Comparison of ENCODE assay signal across 9 mouse cellular contexts in genomic region chr15:85208332-85208731, GRCm38 (mm10). TPM values are rescaled to one million over a fixed set of nuclear protein-coding genes. Genes with fewer than 3 reads are reported as not detected.
A peak's percentile ranks its signal among the peaks of the same experiment; 100 is the strongest.
DNase-seq lines count a peak whose midpoint lies in the region; ATAC-seq and TF ChIP-seq lines count a peak whose summit lies in the region.
"Had no signal": no experiment of that assay in that cellular context is flagged by ENCODE, and none has a peak within 500 bp of the region (broad histone marks: within the 10 kb centered on the region; RNA-seq: fewer than 3 reads in every experiment).

No protein-coding gene starts in this region.

- no peak for DNase-seq in liver, embryonic 11.5 days (ENCODE audit: low spot score)
- DNase-seq in liver, postnatal 0 days, result no peak
- DNase-seq in embryonic facial prominence, embryonic 14.5 days (ENCODE audit: low spot score), result peak; percentile 58
- DNase-seq in hindbrain, postnatal 0 days (ENCODE audit: low spot score), result peak; percentile 45
- no peak for DNase-seq in left cerebral cortex, postnatal 4 days
- DNase-seq in cerebellum, postnatal 10 days, result no peak

- H3K9me3 ChIP-seq in liver, embryonic 11.5 days (ENCODE audit: control insufficient read depth, low read length), result peaks cover 4% of the 10 kb centered on the region; the same call in 1 of the 2 replicates
- H3K9me3 ChIP-seq in liver, postnatal 0 days (ENCODE audit: low read length), result no peaks in the 10 kb centered on the region
- H3K9me3 ChIP-seq in embryonic facial prominence, embryonic 14.5 days (ENCODE audit: control insufficient read depth, low read length), result no peaks in the 10 kb centered on the region
- H3K9me3 ChIP-seq in hindbrain, postnatal 0 days (ENCODE audit: low read length), result no peaks in the 10 kb centered on the region
- no peaks in the 10 kb centered on the region for H3K9me3 ChIP-seq in neural tube, embryonic 13.5 days

- peak overlapping the region; percentile 16; the same call in 1 of the 2 replicates for H3K4me3 ChIP-seq in liver, embryonic 11.5 days (ENCODE audit: low read depth, low read length)
- H3K4me3 ChIP-seq in liver, postnatal 0 days (ENCODE audit: low read depth, low read length), result no peak overlapping the region
- peak overlapping the region; percentile 71 for H3K4me3 ChIP-seq in embryonic facial prominence, embryonic 14.5 days (ENCODE audit: low read depth, low read length)
- H3K4me3 ChIP-seq in hindbrain, postnatal 0 days (ENCODE audit: low read length), result peak overlapping the region; percentile 19
- peak overlapping the region; percentile 57; the same call in 1 of the 2 replicates for H3K4me3 ChIP-seq in neural tube, embryonic 13.5 days
- H3K4me3 ChIP-seq: myocyte had no signal

- no peak for ATAC-seq in liver, embryonic 11.5 days (replicated peaks; ENCODE audit: low FRiP score)
- no peak for ATAC-seq in liver, postnatal 0 days
- no peak for ATAC-seq in embryonic facial prominence, embryonic 14.5 days (ENCODE audit: low read depth)
- no peak for ATAC-seq in hindbrain, postnatal 0 days
- ATAC-seq in neural tube, embryonic 13.5 days (ENCODE audit: low read depth), result no peak
- ATAC-seq in inflammation-experienced regulatory T-cells, adult 6 months, result no peak

- peaks cover 10% of the 10 kb centered on the region for H3K4me1 ChIP-seq in liver, embryonic 11.5 days (replicated peaks; ENCODE audit: control insufficient read depth, insufficient read depth, low read length)
- peaks cover 6% of the 10 kb centered on the region for H3K4me1 ChIP-seq in liver, postnatal 0 days (ENCODE audit: insufficient read depth)
- peaks cover 20% of the 10 kb centered on the region; the same call in 1 of the 2 replicates for H3K4me1 ChIP-seq in embryonic facial prominence, embryonic 14.5 days (ENCODE audit: control insufficient read depth, insufficient read depth, low read length)
- H3K4me1 ChIP-seq in hindbrain, postnatal 0 days (ENCODE audit: insufficient read depth, low read length), result 0 out of 2 replicates have a peak, but pooled peaks cover 2% of the 10 kb centered on the region
- peaks cover 30% of the 10 kb centered on the region for H3K4me1 ChIP-seq in neural tube, embryonic 13.5 days (replicated peaks)

- peaks cover 24% of the 10 kb centered on the region for H3K27me3 ChIP-seq in liver, embryonic 11.5 days (replicated peaks; ENCODE audit: control insufficient read depth, insufficient read depth, low read length)
- H3K27me3 ChIP-seq in liver, postnatal 0 days (ENCODE audit: insufficient read depth, low read length), result peaks cover 9% of the 10 kb centered on the region; the same call in 1 of the 2 replicates
- no peaks in the 10 kb centered on the region for H3K27me3 ChIP-seq in embryonic facial prominence, embryonic 14.5 days (replicated peaks; ENCODE audit: control insufficient read depth, insufficient read depth, low read length)
- no peaks in the 10 kb centered on the region for H3K27me3 ChIP-seq in hindbrain, postnatal 0 days (ENCODE audit: insufficient read depth, low read length)
- H3K27me3 ChIP-seq in neural tube, embryonic 13.5 days, result 0 out of 2 replicates have a peak, but pooled peaks cover 2% of the 10 kb centered on the region

- H3K36me3 ChIP-seq in liver, embryonic 11.5 days (ENCODE audit: control insufficient read depth, insufficient read depth, low read length), result no peaks in the 10 kb centered on the region
- H3K36me3 ChIP-seq in liver, postnatal 0 days (replicated peaks; ENCODE audit: insufficient read depth, low read length), result no peaks in the 10 kb centered on the region
- peaks cover 37% of the 10 kb centered on the region; the same call in 1 of the 2 replicates for H3K36me3 ChIP-seq in embryonic facial prominence, embryonic 14.5 days (ENCODE audit: control insufficient read depth, insufficient read depth, low read length)
- H3K36me3 ChIP-seq in hindbrain, postnatal 0 days (ENCODE audit: insufficient read depth, low read length), result no peaks in the 10 kb centered on the region
- no peaks in the 10 kb centered on the region for H3K36me3 ChIP-seq in neural tube, embryonic 13.5 days

- 9% methylated on average over 10 of the region's 10 CpGs for WGBS in liver, embryonic 11.5 days
- 31% methylated on average over 10 of the region's 10 CpGs for WGBS in liver, postnatal 0 days (ENCODE audit: insufficient replicate concordance)
- WGBS in embryonic facial prominence, embryonic 14.5 days, result 2% methylated on average over 10 of the region's 10 CpGs
- WGBS in hindbrain, postnatal 0 days, result 7% methylated on average over 10 of the region's 10 CpGs
- 25% methylated on average over 10 of the region's 10 CpGs for WGBS in neural tube, embryonic 13.5 days

- peak overlapping the region; percentile 62 for H3K4me2 ChIP-seq in liver, embryonic 11.5 days
- no peak overlapping the region for H3K4me2 ChIP-seq in liver, postnatal 0 days (ENCODE audit: low read depth, low read length)
- H3K4me2 ChIP-seq in embryonic facial prominence, embryonic 14.5 days (ENCODE audit: low read depth, low read length), result peak overlapping the region; percentile 88
- peak overlapping the region; percentile 72 for H3K4me2 ChIP-seq in hindbrain, postnatal 0 days (ENCODE audit: low read depth, low read length)
- peak overlapping the region; percentile 91 for H3K4me2 ChIP-seq in neural tube, embryonic 13.5 days

- intact Hi-C loops in left cerebral cortex, postnatal 4 days (cut with DNase I), result no loop called here

- H3K27ac ChIP-seq in liver, embryonic 11.5 days (ENCODE audit: low read depth, low read length), result peak overlapping the region; percentile 0; the same call in 1 of the 2 replicates
- no peak overlapping the region for H3K27ac ChIP-seq in liver, postnatal 0 days (ENCODE audit: low read depth)
- peak overlapping the region; percentile 80 for H3K27ac ChIP-seq in embryonic facial prominence, embryonic 14.5 days (replicated peaks; ENCODE audit: low read depth, low read length)
- peak overlapping the region; percentile 75; the same call in 1 of the 2 replicates for H3K27ac ChIP-seq in hindbrain, postnatal 0 days
- peak overlapping the region; percentile 83 for H3K27ac ChIP-seq in neural tube, embryonic 13.5 days (replicated peaks)

- H3K9ac ChIP-seq in liver, embryonic 11.5 days (ENCODE audit: low read depth, low read length), result no peak overlapping the region
- no peak overlapping the region for H3K9ac ChIP-seq in liver, postnatal 0 days (replicated peaks)
- peak overlapping the region; percentile 89 for H3K9ac ChIP-seq in embryonic facial prominence, embryonic 14.5 days (ENCODE audit: low read depth, low read length)
- 0 out of 2 replicates have a peak overlapping the region, but pooled peaks have one; percentile 31 for H3K9ac ChIP-seq in hindbrain, postnatal 0 days (replicated peaks; ENCODE audit: low read length)
- peak overlapping the region; percentile 82; the same call in 1 of the 2 replicates for H3K9ac ChIP-seq in neural tube, embryonic 13.5 days

- no peak for TF ChIP-seq CTCF in liver, postnatal 0 days (IDR thresholded peaks at IDR 0.05; ENCODE audit: low read depth)
- TF ChIP-seq CTCF in hindbrain, postnatal 0 days (IDR thresholded peaks at IDR 0.05; ENCODE audit: low read depth), result no peak

- TF ChIP-seq EP300 in liver, postnatal 0 days (IDR thresholded peaks at IDR 0.05; ENCODE audit: low read depth), result no peak

RNA-seq across cellular contexts. Expression of gene Fbln1, which starts 2.6 kb away (rescaled TPM):
- polyA plus RNA-seq in liver, embryonic 11.5 days (2014; fragmentation: Nextera tagmentation; extraction: Ambion mirVana), result 57.6 and 60.2 TPM in 2 replicates
- 2.6 and 2.8 TPM in 2 replicates for polyA plus RNA-seq in liver, postnatal 0 days (2015; fragmentation: Nextera tagmentation; extraction: Ambion mirVana)
- 235 and 267 TPM in 2 replicates for polyA plus RNA-seq in embryonic facial prominence, embryonic 14.5 days (2014; fragmentation: Nextera tagmentation; extraction: Ambion mirVana)
- 68.4 and 73.9 TPM in 2 replicates for total RNA-seq in hindbrain, postnatal 0 days (2014; rRNA removed)
- polyA plus RNA-seq in hindbrain, postnatal 0 days (2015; fragmentation: Nextera tagmentation; extraction: Ambion mirVana), result 48.3 and 52.1 TPM in 2 replicates
- polyA plus RNA-seq in neural tube, embryonic 13.5 days (2015; fragmentation: Nextera tagmentation; extraction: Ambion mirVana), result 71.0 and 77.0 TPM in 2 replicates
- 10 to 100 TPM; 19.0 to 24.7 TPM for total RNA-seq in left cerebral cortex, postnatal 4 days (2021)
- not detected for polyA plus RNA-seq in inflammation-experienced regulatory T-cells, adult 6 months (2017; shearing (Covaris generic))

Comparison
In these comparisons a context has a peak if more than half of its experiments do, and no peak if none do; other contexts are left out.
1. RNA of gene Fbln1, which starts 2.6 kb away (polyA plus RNA-seq): 235 to 267 TPM in embryonic facial prominence, embryonic 14.5 days, 71.0 to 77.0 TPM in neural tube, embryonic 13.5 days, 57.6 to 60.2 TPM in liver, embryonic 11.5 days and 48.3 to 52.1 TPM in hindbrain, postnatal 0 days; 2.6 to 2.8 TPM in liver, postnatal 0 days and not detected in inflammation-experienced regulatory T-cells, adult 6 months; every median in the first group is over 10 times any median in the second.
2. DNase-seq: peak in embryonic facial prominence, embryonic 14.5 days (single experiment) and hindbrain, postnatal 0 days (single experiment); none in liver, embryonic 11.5 days (single experiment), liver, postnatal 0 days (single experiment), left cerebral cortex, postnatal 4 days (single experiment) and cerebellum, postnatal 10 days (0 of 2).
3. H3K9ac ChIP-seq: peak in embryonic facial prominence, embryonic 14.5 days (single experiment), hindbrain, postnatal 0 days (single experiment) and neural tube, embryonic 13.5 days (single experiment); none in liver, embryonic 11.5 days (single experiment) and liver, postnatal 0 days (single experiment).